Mouse (Mus musculus) brain, embryonic 14.5 days (tissue): ENCODE results near the gene Abhd6. TPM values are rescaled to one million over a fixed set of nuclear protein-coding genes. Genes with fewer than 3 reads are reported as not detected.

Experiments used
- DNase-seq: peaks from one replicate; pipeline ENCODE4 v3.0.0-alpha.2; 2011; ENCODE audit warnings: low read depth
- CTCF ChIP-seq: fragments of 200-500 bp; IDR thresholded peaks from 2 replicates; pipeline ENCODE4 v1.5.1; 2012; ENCODE audit warnings: inconsistent platforms, mild to moderate bottlenecking, moderate library complexity, borderline replicate concordance; ENCODE audit not compliant: insufficient read depth, insufficient read length; ENCODE audit errors: extremely low read depth
- POLR2A ChIP-seq: fragments of 200-500 bp; IDR thresholded peaks from 2 replicates; pipeline ENCODE4 v1.6.1; 2012; ENCODE audit warnings: mild to moderate bottlenecking, inconsistent platforms, borderline replicate concordance; ENCODE audit not compliant: poor library complexity, insufficient read depth, insufficient read length, severe bottlenecking; ENCODE audit errors: extremely low read depth
- polyA plus RNA-seq: library from polyadenylated mRNA; depleted of rRNA; stranded (reverse); fragments of >200 nt; gene quantifications from 2 replicates; pipeline ENCODE4 v1.2.3, GENCODE M21; 2012

Gene Abhd6
- polyA plus RNA-seq, 1 experiment = 17.3 TPM

GRCm38 (mm10) chr14:7975177-7975576 lies 27.5 kb upstream of the Abhd6 start:
- TF ChIP-seq CTCF (no peak), POLR2A (no peak)
- DNase-seq = no peak

- TF ChIP-seq POLR2A = no peak
- TF ChIP-seq CTCF = no peak
- DNase-seq = no peak
These were observed 25.2 kb upstream of the Abhd6 start for GRCm38 (mm10) chr14:7977471-7977870.

GRCm38 (mm10) chr14:7978183-7978582 lies 24.5 kb upstream of the Abhd6 start:
- TF ChIP-seq POLR2A = no peak
- TF ChIP-seq CTCF = no peak
- no peak for DNase-seq

GRCm38 (mm10) chr14:7981226-7981625 lies 21.5 kb upstream of the Abhd6 start:
- TF ChIP-seq CTCF (no peak), POLR2A (no peak)
- DNase-seq = no peak

- DNase-seq = no peak
- no peak for TF ChIP-seq CTCF
- no peak for TF ChIP-seq POLR2A
These were observed 15.8 kb upstream of the Abhd6 start for GRCm38 (mm10) chr14:7986913-7987312.

GRCm38 (mm10) chr14:7989371-7989770 lies 13.3 kb upstream of the Abhd6 start:
- TF ChIP-seq POLR2A (no peak), CTCF (no peak)

GRCm38 (mm10) chr14:7989961-7990360 lies 12.7 kb upstream of the Abhd6 start:
- DNase-seq = no peak
- TF ChIP-seq POLR2A (no peak), CTCF (no peak)

More at GRCm38 (mm10) chr14:7989371-7989770, 13.3 kb upstream of the Abhd6 start:
- DNase-seq = no peak

GRCm38 (mm10) chr14:7991108-7991776 lies 11.5 kb upstream of the Abhd6 start:
- no peak for DNase-seq
- TF ChIP-seq CTCF (no peak), POLR2A (no peak)

- DNase-seq = no peak
- TF ChIP-seq POLR2A = no peak
- no peak for TF ChIP-seq CTCF
These were observed 10.5 kb upstream of the Abhd6 start for GRCm38 (mm10) chr14:7992158-7992557.

- TF ChIP-seq POLR2A (no peak), CTCF (peak; percentile 13; the same call in 1 of the 2 replicates)
- DNase-seq = no peak
These were observed 8.4 kb upstream of the Abhd6 start, which contains the start of gene Dnase1l3 for GRCm38 (mm10) chr14:7994271-7994767. Gene Dnase1l3 (minus strand): TSS chr14:7994573.

- peak; percentile 91 for DNase-seq
- TF ChIP-seq POLR2A (no peak), CTCF (peak; percentile 86)
These were observed 5.4 kb upstream of the Abhd6 start for GRCm38 (mm10) chr14:7997255-7997696.

GRCm38 (mm10) chr14:7999030-7999429 lies 3.7 kb upstream of the Abhd6 start:
- no peak for DNase-seq
- TF ChIP-seq POLR2A = no peak
